Comparison of ENCODE assay signal across 8 mouse cellular contexts in the genomic region with DNA sequence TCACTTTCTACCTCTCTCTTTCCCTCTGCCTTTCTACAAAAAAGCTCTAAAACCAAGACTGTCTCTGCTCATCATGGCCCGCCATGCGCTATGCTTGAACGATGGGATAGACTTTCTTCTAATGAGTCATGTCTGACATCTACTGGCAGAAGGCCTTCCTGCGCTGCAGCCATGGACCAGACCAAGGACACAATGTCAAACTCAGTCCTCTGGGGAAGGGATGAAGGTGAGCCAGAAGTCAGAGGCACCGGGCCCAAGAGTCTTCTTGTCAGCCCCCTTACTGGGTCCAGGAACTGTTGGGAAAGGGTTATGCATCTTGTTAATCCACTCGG.
A peak's percentile ranks its signal among the peaks of the same experiment; 100 is the strongest.
DNase-seq lines count a peak whose midpoint lies in the region; ATAC-seq and TF ChIP-seq lines count a peak whose summit lies in the region.

No protein-coding gene starts in this region.

- no peak overlapping the region for H3K4me2 ChIP-seq in heart, postnatal 0 days (ENCODE audit: low read depth, low read length)
- no peak overlapping the region for H3K4me2 ChIP-seq in intestine, embryonic 15.5 days (replicated peaks)
- no peak overlapping the region for H3K4me2 ChIP-seq in midbrain, embryonic 12.5 days (replicated peaks)

- no peaks in the 10 kb centered on the region for H3K9me3 ChIP-seq in heart, postnatal 0 days (replicated peaks; ENCODE audit: control insufficient read depth, low read length)
- H3K9me3 ChIP-seq in embryonic facial prominence, embryonic 10.5 days = no peaks in the 10 kb centered on the region
- H3K9me3 ChIP-seq in intestine, embryonic 15.5 days = no peaks in the 10 kb centered on the region
- no peaks in the 10 kb centered on the region for H3K9me3 ChIP-seq in midbrain, embryonic 12.5 days

- TF ChIP-seq EP300 in heart, postnatal 0 days (IDR thresholded peaks at IDR 0.05; ENCODE audit: low read depth) = no peak

- peak; percentile 78 for ATAC-seq in heart, postnatal 0 days (ENCODE audit: insufficient read depth, low read depth)
- ATAC-seq in intestine, embryonic 15.5 days = peak; percentile 70; the same call in 1 of the 2 replicates
- peak; percentile 74 for ATAC-seq in midbrain, embryonic 12.5 days (ENCODE audit: low FRiP score, low read depth)

- no peaks in the 10 kb centered on the region for H3K4me1 ChIP-seq in heart, postnatal 0 days (ENCODE audit: control insufficient read depth, insufficient read depth)
- H3K4me1 ChIP-seq in embryonic facial prominence, embryonic 10.5 days = peaks cover 11% of the 10 kb centered on the region; the same call in 1 of the 2 replicates
- no peaks in the 10 kb centered on the region for H3K4me1 ChIP-seq in intestine, embryonic 15.5 days (replicated peaks)
- no peaks in the 10 kb centered on the region for H3K4me1 ChIP-seq in midbrain, embryonic 12.5 days

- H3K36me3 ChIP-seq in heart, postnatal 0 days (replicated peaks; ENCODE audit: control insufficient read depth, insufficient read depth, low read length) = no peaks in the 10 kb centered on the region
- H3K36me3 ChIP-seq in embryonic facial prominence, embryonic 10.5 days (replicated peaks) = no peaks in the 10 kb centered on the region
- no peaks in the 10 kb centered on the region for H3K36me3 ChIP-seq in intestine, embryonic 15.5 days
- H3K36me3 ChIP-seq in midbrain, embryonic 12.5 days = no peaks in the 10 kb centered on the region

- no peak overlapping the region for H3K27ac ChIP-seq in heart, postnatal 0 days (ENCODE audit: low read depth)
- no peak overlapping the region for H3K27ac ChIP-seq in embryonic facial prominence, embryonic 10.5 days (replicated peaks)
- H3K27ac ChIP-seq in intestine, embryonic 15.5 days = no peak overlapping the region
- H3K27ac ChIP-seq in midbrain, embryonic 12.5 days (replicated peaks) = no peak overlapping the region

- no peaks in the 10 kb centered on the region for H3K27me3 ChIP-seq in heart, postnatal 0 days (ENCODE audit: control insufficient read depth, insufficient read depth, low read length)
- H3K27me3 ChIP-seq in embryonic facial prominence, embryonic 10.5 days (replicated peaks; ENCODE audit: low read depth, poor library complexity, severe bottlenecking) = peaks cover 17% of the 10 kb centered on the region
- no peaks in the 10 kb centered on the region for H3K27me3 ChIP-seq in intestine, embryonic 15.5 days (replicated peaks)
- peaks cover 14% of the 10 kb centered on the region; the same call in 1 of the 2 replicates for H3K27me3 ChIP-seq in midbrain, embryonic 12.5 days

- peak; percentile 56 for DNase-seq in heart, postnatal 0 days (ENCODE audit: low spot score)
- no peak for DNase-seq in heart, adult 9 months (ENCODE audit: low spot score in 2 of 2)
- peak; percentile 50 for DNase-seq in Muller cell, postnatal 12 days (ENCODE audit: inconsistent ontology term)
- peak; percentile 51 for DNase-seq in embryonic facial prominence, embryonic 10.5 days (ENCODE audit: low spot score)
- DNase-seq in MN1 (ENCODE audit: low spot score) = no peak
- no peak for DNase-seq in spleen, adult 18-20 months

- H3K4me3 ChIP-seq in heart, postnatal 0 days (ENCODE audit: low read depth, low read length) = no peak overlapping the region
- H3K4me3 ChIP-seq in embryonic facial prominence, embryonic 10.5 days = no peak overlapping the region
- H3K4me3 ChIP-seq in intestine, embryonic 15.5 days (replicated peaks) = no peak overlapping the region
- H3K4me3 ChIP-seq in midbrain, embryonic 12.5 days = no peak overlapping the region

- H3K9ac ChIP-seq in heart, postnatal 0 days (replicated peaks; ENCODE audit: low read depth, low read length) = no peak overlapping the region
- no peak overlapping the region for H3K9ac ChIP-seq in intestine, embryonic 15.5 days
- no peak overlapping the region for H3K9ac ChIP-seq in midbrain, embryonic 12.5 days (replicated peaks)

- peak; percentile 86 for TF ChIP-seq CTCF in heart, postnatal 0 days (IDR thresholded peaks at IDR 0.05; ENCODE audit: low read depth)

- 9% methylated on average over 6 of the region's 6 CpGs for WGBS in heart, postnatal 0 days
- WGBS in embryonic facial prominence, embryonic 10.5 days = 16% methylated on average over 6 of the region's 6 CpGs
- WGBS in intestine, embryonic 15.5 days = 12% methylated on average over 6 of the region's 6 CpGs
- WGBS in midbrain, embryonic 12.5 days = 14% methylated on average over 6 of the region's 6 CpGs

Comparison
In these comparisons a context has a peak if more than half of its experiments do, and no peak if none do; other contexts are left out.
1. DNase-seq: peak in heart, postnatal 0 days (single experiment), Muller cell, postnatal 12 days (single experiment) and embryonic facial prominence, embryonic 10.5 days (single experiment); none in heart, adult 9 months (0 of 2), MN1 (single experiment) and spleen, adult 18-20 months (0 of 2).
2. Peak in every context shown above with its lines, with median percentiles within 50 percentile points of each other: ATAC-seq.